12 mouse cellular contexts compared by ENCODE assay signal in the genomic region with DNA sequence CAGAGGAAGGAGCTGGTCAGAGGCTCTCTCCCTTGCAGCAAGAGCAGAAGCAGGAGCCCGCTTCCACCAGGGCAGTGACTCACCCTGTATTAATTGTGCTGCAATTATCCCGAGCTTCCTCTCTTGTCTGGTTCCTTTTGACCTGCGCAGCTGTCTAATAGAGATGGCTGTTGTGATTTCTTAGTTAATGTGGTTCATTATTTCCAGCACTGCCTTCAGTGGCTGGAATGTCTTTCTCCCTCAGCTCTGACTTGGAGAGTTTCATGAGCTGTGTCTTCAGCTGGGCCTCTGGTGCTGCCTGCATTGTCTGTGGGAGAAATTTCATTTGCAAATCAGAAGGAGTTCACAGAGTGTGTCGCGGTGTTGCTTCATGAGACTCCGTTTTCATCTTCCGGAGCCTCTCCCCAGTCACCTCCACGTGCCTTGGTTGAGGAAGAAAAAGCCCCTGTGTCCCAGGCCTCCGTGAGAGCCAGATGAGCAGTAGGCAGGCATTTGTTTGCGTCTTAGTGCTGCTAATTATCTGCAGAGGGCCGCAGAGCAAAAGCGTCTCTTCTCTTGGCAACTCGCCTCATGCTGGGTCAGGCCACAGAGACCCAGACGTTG.
DNase-seq lines count a peak whose midpoint lies in the region; ATAC-seq and TF ChIP-seq lines count a peak whose summit lies in the region.
"Had no signal": no experiment of that assay in that cellular context is flagged by ENCODE, and none has a peak within 500 bp of the region (broad histone marks: within the 10 kb centered on the region; RNA-seq: fewer than 3 reads in every experiment).

No protein-coding gene starts in this region.

- no peaks in the 10 kb centered on the region for H3K79me2 ChIP-seq in heart, adult 2 months (replicated peaks; ENCODE audit: control insufficient read depth, insufficient read depth, low read length)

- H3K36me3 ChIP-seq in forebrain, embryonic 14.5 days (ENCODE audit: control insufficient read depth, insufficient read depth, low read length): no peaks in the 10 kb centered on the region
- H3K36me3 ChIP-seq in heart, adult 2 months (ENCODE audit: control insufficient read depth, insufficient read depth, low read length): no peaks in the 10 kb centered on the region
- H3K36me3 ChIP-seq: embryonic facial prominence, embryonic 13.5 days; heart, embryonic 15.5 days had no signal

- WGBS in forebrain, embryonic 14.5 days: 4% methylated on average over 14 of the region's 14 CpGs
- WGBS in heart, adult 2 months: 42% methylated on average over 14 of the region's 14 CpGs

- no peak for TF ChIP-seq POLR2A in heart, adult 2 months (IDR thresholded peaks at IDR 0.05; ENCODE audit: insufficient read depth, low read depth, low read length)

- peaks cover 11% of the 10 kb centered on the region; the same call in 1 of the 2 replicates for H3K4me1 ChIP-seq in forebrain, embryonic 14.5 days (ENCODE audit: control insufficient read depth, insufficient read depth, low read length)
- no peaks in the 10 kb centered on the region for H3K4me1 ChIP-seq in heart, adult 2 months (ENCODE audit: control insufficient read depth, insufficient read depth, low read length)
- H3K4me1 ChIP-seq: heart, embryonic 15.5 days; megakaryocyte, embryonic 14.5 days had no signal

- TF ChIP-seq EP300 in heart, adult 2 months (IDR thresholded peaks at IDR 0.05; ENCODE audit: insufficient read depth, low read depth, low read length): no peak

- no peak overlapping the region for H3K4me3 ChIP-seq in gastrocnemius, adult 2 months
- no peak overlapping the region for H3K4me3 ChIP-seq in forebrain, embryonic 14.5 days (ENCODE audit: low read depth, low read length)
- no peak overlapping the region for H3K4me3 ChIP-seq in heart, adult 2 months
- H3K4me3 ChIP-seq: embryonic facial prominence, embryonic 13.5 days; heart, embryonic 15.5 days; megakaryocyte, embryonic 14.5 days had no signal

- DNase-seq in gastrocnemius, adult 2 months: no peak
- no peak for DNase-seq in gastrocnemius, postnatal 4 days (ENCODE audit: low spot score in 2 of 2)
- DNase-seq in MN1 (ENCODE audit: low spot score): peak; percentile 84
- DNase-seq in forebrain, embryonic 14.5 days (ENCODE audit: low spot score): peak; percentile 42
- DNase-seq in mesoderm, embryonic 11.5 days (ENCODE audit: low read depth, low spot score): peak; percentile 16
- DNase-seq in layer of hippocampus, adult 9-11 months: no peak
- no peak for DNase-seq in heart, adult 2 months
- DNase-seq in gastrocnemius, adult 8-10 months (ENCODE audit: low spot score in 2 of 2): no peak
- DNase-seq: spleen, adult 18-20 months had no signal

- 0 out of 2 replicates have a peak, but pooled peaks cover 4% of the 10 kb centered on the region for H3K27me3 ChIP-seq in forebrain, embryonic 14.5 days (replicated peaks; ENCODE audit: control insufficient read depth, insufficient read depth, low read length)
- no peaks in the 10 kb centered on the region for H3K27me3 ChIP-seq in heart, adult 2 months (ENCODE audit: control insufficient read depth, insufficient read depth, low read length)
- H3K27me3 ChIP-seq: heart, embryonic 15.5 days had no signal

- H3K4me2 ChIP-seq in forebrain, embryonic 14.5 days (ENCODE audit: low read length): no peak overlapping the region
- H3K4me2 ChIP-seq: embryonic facial prominence, embryonic 13.5 days; heart, embryonic 15.5 days had no signal

- H3K27ac ChIP-seq in gastrocnemius, adult 2 months: 0 out of 2 replicates have a peak overlapping the region, but pooled peaks have one; percentile 24
- no peak overlapping the region for H3K27ac ChIP-seq in forebrain, embryonic 14.5 days (ENCODE audit: low read depth, low read length)
- H3K27ac ChIP-seq in heart, adult 2 months: no peak overlapping the region
- H3K27ac ChIP-seq: embryonic facial prominence, embryonic 13.5 days; heart, embryonic 15.5 days had no signal

- TF ChIP-seq CTCF in gastrocnemius, adult 2 months (IDR thresholded peaks at IDR 0.05): no peak
- TF ChIP-seq CTCF in heart, adult 2 months (IDR thresholded peaks at IDR 0.05): no peak

- no peaks in the 10 kb centered on the region for H3K9me3 ChIP-seq in forebrain, embryonic 14.5 days (replicated peaks; ENCODE audit: control insufficient read depth, low read length)
- H3K9me3 ChIP-seq: embryonic facial prominence, embryonic 13.5 days; heart, embryonic 15.5 days had no signal

- H3K9ac ChIP-seq in forebrain, embryonic 14.5 days (ENCODE audit: low read length): no peak overlapping the region
- H3K9ac ChIP-seq in heart, adult 2 months (ENCODE audit: low read depth, low read length): no peak overlapping the region
- H3K9ac ChIP-seq: embryonic facial prominence, embryonic 13.5 days; heart, embryonic 15.5 days had no signal

- ATAC-seq in forebrain, embryonic 14.5 days: peak; percentile 55; the same call in 1 of the 2 replicates

- intact Hi-C loops in gastrocnemius, adult 2 months (cut with DNase I): no loop called here
- intact Hi-C loops in heart, adult 2 months (cut with DNase I): no loop called here

Comparison
In these comparisons a context has a peak if more than half of its experiments do, and no peak if none do; other contexts are left out.
1. DNase-seq: peak in MN1 (single experiment), forebrain, embryonic 14.5 days (single experiment) and mesoderm, embryonic 11.5 days (single experiment); none in gastrocnemius, adult 2 months (single experiment), gastrocnemius, postnatal 4 days (0 of 2), layer of hippocampus, adult 9-11 months (single experiment), heart, adult 2 months (0 of 2) and gastrocnemius, adult 8-10 months (0 of 2).